In the genomic region with DNA sequence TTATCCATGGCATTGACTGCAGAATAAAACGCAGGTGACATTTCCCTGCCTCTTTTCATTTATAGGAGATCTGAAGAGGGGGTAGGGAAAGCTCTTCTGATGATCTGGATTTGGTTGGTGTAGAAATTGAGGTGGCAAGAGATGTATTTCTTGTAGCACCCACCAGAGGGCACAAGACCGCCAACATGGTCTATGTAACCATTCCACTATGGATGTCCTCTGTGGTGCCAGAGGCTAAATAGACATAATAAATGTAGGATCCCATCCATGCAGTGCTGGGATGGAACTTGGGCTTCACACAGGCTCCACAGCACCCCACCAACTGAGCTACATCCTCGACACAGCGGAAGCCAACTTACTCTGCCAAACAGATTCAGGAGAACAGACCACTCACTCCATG, we compare ENCODE assay signal across 8 mouse cellular contexts. TPM values are rescaled to one million over a fixed set of nuclear protein-coding genes. Genes with fewer than 3 reads are reported as not detected.
DNase-seq lines count a peak whose midpoint lies in the region; ATAC-seq and TF ChIP-seq lines count a peak whose summit lies in the region.
"Had no signal": no experiment of that assay in that cellular context is flagged by ENCODE, and none has a peak within 500 bp of the region (broad histone marks: within the 10 kb centered on the region; RNA-seq: fewer than 3 reads in every experiment).

No protein-coding gene starts in this region.

- ATAC-seq in hindbrain, embryonic 11.5 days (ENCODE audit: low FRiP score) = no peak
- no peak for ATAC-seq in hindbrain, embryonic 14.5 days (ENCODE audit: low FRiP score)
- ATAC-seq in liver, postnatal 0 days = no peak

- H3K9ac ChIP-seq in hindbrain, embryonic 11.5 days (ENCODE audit: low read depth, low read length) = no peak overlapping the region
- H3K9ac ChIP-seq in hindbrain, embryonic 14.5 days = no peak overlapping the region
- no peak overlapping the region for H3K9ac ChIP-seq in liver, postnatal 0 days (replicated peaks)
- H3K9ac ChIP-seq: neural tube, embryonic 13.5 days had no signal

- H3K36me3 ChIP-seq in hindbrain, embryonic 11.5 days (ENCODE audit: control insufficient read depth, insufficient read depth, low read length) = no peaks in the 10 kb centered on the region
- H3K36me3 ChIP-seq in hindbrain, embryonic 14.5 days (replicated peaks; ENCODE audit: control insufficient read depth, insufficient read depth) = no peaks in the 10 kb centered on the region
- H3K36me3 ChIP-seq in liver, postnatal 0 days (replicated peaks; ENCODE audit: insufficient read depth, low read length) = no peaks in the 10 kb centered on the region
- H3K36me3 ChIP-seq: neural tube, embryonic 13.5 days had no signal

- 60% methylated on average over 4 of the region's 4 CpGs for WGBS in hindbrain, embryonic 11.5 days
- 62% methylated on average over 4 of the region's 4 CpGs for WGBS in hindbrain, embryonic 14.5 days
- WGBS in liver, postnatal 0 days (ENCODE audit: insufficient replicate concordance) = 50% methylated on average over 4 of the region's 4 CpGs

- H3K27ac ChIP-seq in hindbrain, embryonic 11.5 days (ENCODE audit: low read depth, low read length) = no peak overlapping the region
- H3K27ac ChIP-seq in hindbrain, embryonic 14.5 days = no peak overlapping the region
- H3K27ac ChIP-seq in liver, postnatal 0 days (ENCODE audit: low read depth) = no peak overlapping the region
- H3K27ac ChIP-seq: neural tube, embryonic 13.5 days had no signal

- no peak overlapping the region for H3K4me2 ChIP-seq in hindbrain, embryonic 11.5 days (replicated peaks; ENCODE audit: low read depth, low read length)
- no peak overlapping the region for H3K4me2 ChIP-seq in hindbrain, embryonic 14.5 days (replicated peaks)
- H3K4me2 ChIP-seq in liver, postnatal 0 days (ENCODE audit: low read depth, low read length) = no peak overlapping the region
- H3K4me2 ChIP-seq: neural tube, embryonic 13.5 days had no signal

- TF ChIP-seq EP300 in liver, postnatal 0 days (IDR thresholded peaks at IDR 0.05; ENCODE audit: low read depth) = no peak

- no peaks in the 10 kb centered on the region for H3K9me3 ChIP-seq in hindbrain, embryonic 11.5 days (ENCODE audit: control insufficient read depth, low read length)
- no peaks in the 10 kb centered on the region for H3K9me3 ChIP-seq in hindbrain, embryonic 14.5 days (ENCODE audit: control insufficient read depth, low read length)
- no peaks in the 10 kb centered on the region for H3K9me3 ChIP-seq in liver, postnatal 0 days (ENCODE audit: low read length)
- H3K9me3 ChIP-seq: neural tube, embryonic 13.5 days had no signal

- H3K4me1 ChIP-seq in hindbrain, embryonic 11.5 days (replicated peaks; ENCODE audit: control insufficient read depth, insufficient read depth, low read length) = no peaks in the 10 kb centered on the region
- H3K4me1 ChIP-seq in hindbrain, embryonic 14.5 days (replicated peaks; ENCODE audit: control insufficient read depth, insufficient read depth, low read length) = no peaks in the 10 kb centered on the region
- H3K4me1 ChIP-seq in liver, postnatal 0 days (ENCODE audit: insufficient read depth) = no peaks in the 10 kb centered on the region
- H3K4me1 ChIP-seq: neural tube, embryonic 13.5 days had no signal

- TF ChIP-seq CTCF in liver, postnatal 0 days (IDR thresholded peaks at IDR 0.05; ENCODE audit: low read depth) = peak; percentile 66

- no peak overlapping the region for H3K4me3 ChIP-seq in hindbrain, embryonic 11.5 days (ENCODE audit: low read depth, low read length)
- H3K4me3 ChIP-seq in hindbrain, embryonic 14.5 days (replicated peaks; ENCODE audit: low read length) = no peak overlapping the region
- H3K4me3 ChIP-seq in liver, postnatal 0 days (ENCODE audit: low read depth, low read length) = no peak overlapping the region
- H3K4me3 ChIP-seq: neural tube, embryonic 13.5 days had no signal

- DNase-seq in hindbrain, embryonic 11.5 days (ENCODE audit: low spot score) = peak; percentile 38
- DNase-seq in hindbrain, embryonic 14.5 days (ENCODE audit: low spot score) = no peak
- DNase-seq in CD4-positive, CD25-positive, alpha-beta regulatory T cell, adult 2 months (ENCODE audit: low read depth, low spot score) = peak; percentile 54
- peak; percentile 16 for DNase-seq in MEL-GATA-1-ER (ENCODE audit: extremely low read depth, low read depth)
- DNase-seq in liver, postnatal 0 days = peak; percentile 34
- DNase-seq in ovary, postnatal 10 days (ENCODE audit: low spot score) = no peak
- DNase-seq in gastrocnemius, postnatal 10 days = no peak

- H3K27me3 ChIP-seq in hindbrain, embryonic 11.5 days (ENCODE audit: control insufficient read depth, insufficient read depth, low read length) = no peaks in the 10 kb centered on the region
- no peaks in the 10 kb centered on the region for H3K27me3 ChIP-seq in hindbrain, embryonic 14.5 days (ENCODE audit: control insufficient read depth, insufficient read depth, low read length)
- H3K27me3 ChIP-seq in liver, postnatal 0 days (ENCODE audit: insufficient read depth, low read length) = no peaks in the 10 kb centered on the region
- H3K27me3 ChIP-seq: neural tube, embryonic 13.5 days had no signal

RNA-seq across cellular contexts. Expression of a gene that starts 6.3 kb away (rescaled TPM):
- polyA plus RNA-seq in hindbrain, embryonic 11.5 days (2014; fragmentation: Nextera tagmentation; extraction: Ambion mirVana) = 8.7 and 9.2 TPM in 2 replicates
- 6.7 and 7.3 TPM in 2 replicates for polyA plus RNA-seq in hindbrain, embryonic 14.5 days (2014; fragmentation: Nextera tagmentation; extraction: Ambion mirVana)
- polyA plus RNA-seq in liver, postnatal 0 days (2015; fragmentation: Nextera tagmentation; extraction: Ambion mirVana) = 2.2 and 2.8 TPM in 2 replicates
- 1 to 10 TPM; 4.2 to 5.1 TPM for total RNA-seq in gastrocnemius, postnatal 10 days (2021)

Comparison
In these comparisons a context has a peak if more than half of its experiments do, and no peak if none do; other contexts are left out.
1. DNase-seq: peak in hindbrain, embryonic 11.5 days (single experiment), CD4-positive, CD25-positive, alpha-beta regulatory T cell, adult 2 months (single experiment), MEL-GATA-1-ER (single experiment) and liver, postnatal 0 days (single experiment); none in hindbrain, embryonic 14.5 days (single experiment), ovary, postnatal 10 days (single experiment) and gastrocnemius, postnatal 10 days (single experiment).